Mouse (Mus musculus) layer of hippocampus, postnatal 36 days (tissue): ENCODE measurements around the gene Pcca. TPM values are rescaled to one million over a fixed set of nuclear protein-coding genes. Genes with fewer than 3 reads are reported as not detected.

Experiments used
- DNase-seq, 2 experiments: peaks; one replicate each; pipeline ENCODE4 v3.0.0; 2022
- total RNA-seq, 2 experiments: library from RNA; stranded (reverse); gene quantifications; 2 replicates each; pipeline ENCODE4 v1.2.3; 2021

Pcca gene
- total RNA-seq = 10 to 100 TPM; 36.1 to 52.2 TPM

- DNase-seq = peak; percentile 97
Observed at GRCm38 (mm10) chr14:122534017-122534924, at the start of gene Pcca. TSS of gene Pcca (plus strand) at chr14:122534324.

GRCm38 (mm10) chr14:122484458-122484843 is 49.7 kb upstream of the Pcca start:
- DNase-seq = no peak

GRCm38 (mm10) chr14:122484844-122485551 is 49.1 kb upstream of the Pcca start:
- no peak for DNase-seq

DNA sequence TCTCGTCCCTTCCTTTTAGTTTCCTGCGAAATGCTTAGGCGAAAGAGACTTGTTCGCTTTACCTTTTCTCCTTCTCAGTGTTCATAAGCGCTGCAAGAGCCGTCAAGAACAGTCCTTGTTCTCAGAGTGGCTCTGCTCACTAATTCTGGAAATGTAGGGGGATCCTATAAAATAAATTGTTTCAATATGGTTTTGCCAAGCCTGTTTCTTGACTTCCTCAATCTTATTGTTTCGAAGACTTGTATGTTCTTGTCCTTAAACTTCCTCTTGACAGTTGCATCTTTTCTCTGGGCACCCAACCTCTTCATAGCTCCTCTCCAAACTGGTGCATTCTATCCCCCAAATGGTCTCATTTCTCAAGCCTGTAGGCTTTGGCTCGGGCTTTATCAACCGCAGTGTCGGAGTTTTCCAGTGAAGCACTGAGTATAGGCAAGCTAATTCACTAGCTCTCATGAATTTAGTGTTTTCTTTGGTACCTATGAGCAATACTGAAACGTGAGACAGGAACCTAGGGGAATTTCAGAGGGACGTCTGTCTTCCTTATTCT is 48.4 kb upstream of the Pcca start:
- DNase-seq = no peak

GRCm38 (mm10) chr14:122486611-122487010 is 47.5 kb upstream of the Pcca start:
- DNase-seq = no peak

DNA sequence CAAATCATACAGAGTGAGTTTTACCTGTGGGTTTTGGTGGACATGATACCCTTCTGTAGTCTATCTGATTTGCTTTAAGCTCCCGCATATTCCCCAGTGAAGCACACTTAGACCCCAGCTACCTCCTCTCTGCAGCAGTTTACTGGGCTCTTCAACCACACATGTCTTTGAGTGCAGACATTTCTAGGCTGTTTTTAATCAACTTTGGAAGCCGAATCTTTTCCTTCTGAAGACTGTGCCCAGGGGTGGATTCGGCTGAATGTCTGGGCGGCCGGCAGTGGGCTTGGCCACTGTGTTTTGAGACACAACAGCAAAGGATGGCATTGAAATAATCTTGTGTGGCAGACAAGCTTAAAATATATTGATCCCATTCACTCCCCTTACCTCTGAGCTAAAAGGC is 46.8 kb upstream of the Pcca start:
- DNase-seq = no peak

DNA sequence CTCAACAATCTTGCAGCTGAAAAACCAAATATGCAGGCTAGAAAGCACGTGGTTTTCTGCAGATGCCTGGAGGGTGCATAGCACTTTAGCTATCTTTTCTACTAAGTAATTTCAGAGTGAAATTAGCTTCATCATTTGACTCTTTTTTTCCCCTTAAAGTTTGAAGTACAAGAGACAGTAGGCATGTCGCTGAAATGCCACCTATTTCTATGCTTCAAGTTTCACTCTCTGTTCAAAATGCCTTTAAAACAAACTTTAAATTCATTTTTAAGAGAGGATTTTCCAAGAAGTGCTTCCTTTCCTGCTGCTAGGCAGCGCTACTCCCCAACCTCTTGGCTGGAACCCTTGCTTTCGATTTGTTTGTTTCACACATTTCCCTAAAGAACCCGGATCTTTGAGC is 45.1 kb upstream of the Pcca start:
- DNase-seq = no peak

GRCm38 (mm10) chr14:122489686-122490414 is 44.3 kb upstream of the Pcca start:
- no peak for DNase-seq

DNA sequence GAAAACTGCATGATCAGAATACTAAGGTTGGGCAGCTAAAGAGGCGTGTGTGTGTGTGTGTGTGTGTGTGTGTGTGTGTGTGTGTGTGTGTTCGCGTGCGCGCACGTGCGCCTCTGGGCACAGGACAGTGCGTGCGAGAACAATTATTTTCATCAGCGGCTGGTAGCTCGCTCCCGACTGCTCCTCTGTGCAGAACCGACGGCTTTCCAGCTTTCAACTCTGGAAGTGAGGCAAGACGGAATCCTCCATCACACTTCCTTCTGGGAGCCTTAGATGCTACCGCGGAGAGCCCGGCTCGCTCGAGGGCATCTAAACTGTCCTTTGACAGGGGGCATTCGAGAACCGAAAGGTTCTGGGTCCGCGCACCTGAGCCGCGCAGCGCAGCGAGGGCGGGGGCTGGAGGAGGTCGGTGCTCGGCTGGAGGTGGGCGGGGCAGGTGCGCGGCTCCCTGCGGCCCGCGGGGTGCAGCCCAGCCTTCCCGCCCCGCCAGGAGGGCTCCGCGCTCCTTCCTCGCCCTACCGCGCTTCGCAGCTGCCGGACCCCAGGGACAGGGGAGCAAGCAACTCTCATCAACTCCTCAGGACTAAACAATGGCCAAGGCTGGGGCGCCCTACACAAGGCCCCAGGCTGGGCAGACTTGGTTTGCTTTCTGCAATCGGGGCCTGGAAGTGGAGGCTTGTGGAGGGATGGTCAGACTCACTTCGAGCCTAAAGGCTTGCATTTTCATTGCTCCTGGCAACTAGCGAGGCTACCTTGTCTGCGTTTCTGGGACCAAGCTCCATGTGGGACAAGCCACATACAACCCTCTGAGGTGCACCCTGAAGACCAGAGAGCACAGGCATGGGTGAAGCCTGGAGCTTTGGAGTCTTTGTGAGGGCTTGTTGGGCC is 43.4 kb upstream of the Pcca start, which contains the start of gene Gm10837:
Gene Gm10837, plus strand, starts transcription at position 146 of the 888 bp plus-strand sequence.
- DNase-seq = no peak

GRCm38 (mm10) chr14:122491521-122491920 is 42.6 kb upstream of the Pcca start:
- no peak for DNase-seq

DNA sequence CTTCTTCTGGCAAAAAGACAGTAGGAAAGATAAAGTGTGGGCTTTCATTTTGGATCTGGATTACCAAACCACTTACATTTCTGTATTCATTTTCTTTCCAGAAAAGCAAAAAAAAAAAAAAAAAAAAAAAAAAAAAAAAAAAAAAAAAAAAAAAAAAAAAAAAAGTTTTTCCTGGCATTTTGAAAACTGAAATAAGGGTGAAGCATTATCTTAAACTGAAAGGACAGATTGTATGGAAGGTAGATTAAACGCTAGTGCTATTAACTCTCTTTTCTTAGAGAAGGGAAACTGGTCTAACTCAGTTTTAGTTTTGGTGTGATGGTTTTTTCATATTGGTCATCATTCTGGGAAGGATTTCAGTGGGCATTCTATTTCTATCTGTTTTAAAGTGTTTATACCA is 42.1 kb upstream of the Pcca start:
- no peak for DNase-seq

DNA sequence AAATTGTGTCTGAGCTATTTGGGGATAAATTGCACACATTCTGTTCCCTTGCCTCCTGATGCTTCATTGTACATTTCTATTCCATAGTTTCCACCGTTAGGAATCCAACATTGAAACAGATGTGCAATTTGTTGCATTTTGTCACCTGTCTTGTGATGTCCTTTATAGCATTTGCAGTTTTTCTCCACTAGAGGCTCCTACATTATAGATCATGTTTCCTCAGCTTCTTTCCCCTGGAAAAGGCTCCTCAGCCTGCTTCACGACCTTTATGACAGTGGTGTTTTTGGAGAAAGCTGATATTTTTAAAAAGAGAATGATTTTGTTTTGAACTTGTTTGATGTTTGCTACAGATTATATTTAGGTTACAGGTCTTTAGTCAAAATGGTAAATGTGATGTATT is 25.1 kb upstream of the Pcca start:
- no peak for DNase-seq

GRCm38 (mm10) chr14:122511519-122511918 is 22.6 kb upstream of the Pcca start:
- no peak for DNase-seq

- no peak for DNase-seq
Observed at GRCm38 (mm10) chr14:122513511-122514036, 20.6 kb upstream of the Pcca start.

DNA sequence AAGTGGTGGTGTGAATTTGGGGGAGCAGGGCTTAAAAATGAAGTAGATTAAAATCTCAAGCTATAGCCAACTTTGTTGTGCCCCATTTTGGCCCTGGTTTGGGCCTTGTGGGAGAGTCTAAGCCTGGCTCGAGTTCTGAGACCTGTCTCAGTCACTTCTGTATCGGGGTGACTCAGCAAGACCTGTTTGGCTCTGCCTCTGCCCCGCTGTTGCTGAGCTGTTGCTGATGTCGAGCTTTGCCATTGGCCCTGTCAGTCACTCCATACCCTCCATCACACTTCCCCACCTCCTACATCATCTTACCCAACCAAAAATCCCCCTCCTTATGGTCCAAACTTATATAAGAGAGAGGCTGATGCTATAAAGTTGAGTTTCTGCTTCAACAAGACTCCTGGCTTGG is 5.6 kb upstream of the Pcca start:
- no peak for DNase-seq

- no peak for DNase-seq
Observed at GRCm38 (mm10) chr14:122535986-122536385, 1.9 kb downstream of the Pcca start.

GRCm38 (mm10) chr14:122548421-122548820 is 14.3 kb downstream of the Pcca start:
- no peak for DNase-seq

DNA sequence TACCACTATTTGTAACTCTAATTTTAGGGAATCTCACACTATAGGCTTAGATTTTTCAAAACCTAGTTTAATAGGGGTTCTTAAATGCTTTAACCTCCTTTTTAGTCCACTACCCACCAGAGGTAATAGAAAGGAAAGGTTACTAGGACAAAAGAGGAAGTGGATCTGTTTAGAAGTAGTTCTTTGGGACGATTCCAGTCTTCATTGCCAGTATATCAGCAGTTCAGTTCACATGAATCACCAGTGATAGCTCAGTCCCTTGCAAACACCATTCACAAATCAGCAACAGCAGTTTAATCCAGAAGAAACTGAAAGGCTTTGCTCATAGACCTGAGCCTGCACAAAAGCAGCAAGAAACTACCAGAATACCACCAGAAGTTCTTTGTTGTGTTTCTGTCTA is 14.8 kb downstream of the Pcca start:
- no peak for DNase-seq

DNA sequence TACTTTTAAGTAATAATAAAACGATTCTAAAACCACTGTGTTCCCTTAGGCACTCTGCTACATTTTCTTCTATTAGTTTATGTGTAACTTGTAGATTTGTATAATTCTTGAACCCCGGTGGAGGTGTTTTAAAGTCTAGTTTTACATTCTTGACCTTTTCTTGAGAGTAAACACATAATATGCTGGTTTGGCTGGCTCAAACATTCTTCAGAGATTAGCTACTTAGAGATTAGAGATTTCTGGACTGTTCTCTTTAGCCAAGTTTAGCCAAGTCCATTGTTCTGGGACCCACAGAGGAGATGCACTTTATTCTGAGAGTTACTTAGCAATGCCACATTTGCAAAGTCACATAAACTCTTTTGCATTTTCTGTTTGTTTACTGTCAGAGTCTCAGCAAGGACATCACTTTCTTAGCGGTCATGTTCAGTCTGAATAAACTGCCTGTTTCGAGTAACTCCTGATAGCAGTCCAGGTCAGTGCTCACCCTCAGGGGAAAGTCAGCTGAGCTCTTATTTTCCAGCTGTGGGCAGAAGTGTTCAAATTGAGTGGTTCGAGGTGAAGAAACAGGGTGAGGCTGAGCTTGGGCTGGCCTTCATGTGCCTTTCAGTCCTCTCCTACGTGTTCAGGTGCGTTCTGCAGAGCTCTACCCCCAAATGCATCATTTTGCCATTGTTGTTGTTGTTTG is 18.8 kb downstream of the Pcca start:
- no peak for DNase-seq

GRCm38 (mm10) chr14:122557353-122557752 is 23.2 kb downstream of the Pcca start:
- DNase-seq = no peak
